Mouse (Mus musculus): Measurements from ENCODE around the gene Nr1d2.
"Not testable (repeated sequence)": the region's sequence is repeated elsewhere in the genome, so short reads cannot be mapped to it uniquely, and the experiment has no call there.

The Nr1d2 gene

DNA sequence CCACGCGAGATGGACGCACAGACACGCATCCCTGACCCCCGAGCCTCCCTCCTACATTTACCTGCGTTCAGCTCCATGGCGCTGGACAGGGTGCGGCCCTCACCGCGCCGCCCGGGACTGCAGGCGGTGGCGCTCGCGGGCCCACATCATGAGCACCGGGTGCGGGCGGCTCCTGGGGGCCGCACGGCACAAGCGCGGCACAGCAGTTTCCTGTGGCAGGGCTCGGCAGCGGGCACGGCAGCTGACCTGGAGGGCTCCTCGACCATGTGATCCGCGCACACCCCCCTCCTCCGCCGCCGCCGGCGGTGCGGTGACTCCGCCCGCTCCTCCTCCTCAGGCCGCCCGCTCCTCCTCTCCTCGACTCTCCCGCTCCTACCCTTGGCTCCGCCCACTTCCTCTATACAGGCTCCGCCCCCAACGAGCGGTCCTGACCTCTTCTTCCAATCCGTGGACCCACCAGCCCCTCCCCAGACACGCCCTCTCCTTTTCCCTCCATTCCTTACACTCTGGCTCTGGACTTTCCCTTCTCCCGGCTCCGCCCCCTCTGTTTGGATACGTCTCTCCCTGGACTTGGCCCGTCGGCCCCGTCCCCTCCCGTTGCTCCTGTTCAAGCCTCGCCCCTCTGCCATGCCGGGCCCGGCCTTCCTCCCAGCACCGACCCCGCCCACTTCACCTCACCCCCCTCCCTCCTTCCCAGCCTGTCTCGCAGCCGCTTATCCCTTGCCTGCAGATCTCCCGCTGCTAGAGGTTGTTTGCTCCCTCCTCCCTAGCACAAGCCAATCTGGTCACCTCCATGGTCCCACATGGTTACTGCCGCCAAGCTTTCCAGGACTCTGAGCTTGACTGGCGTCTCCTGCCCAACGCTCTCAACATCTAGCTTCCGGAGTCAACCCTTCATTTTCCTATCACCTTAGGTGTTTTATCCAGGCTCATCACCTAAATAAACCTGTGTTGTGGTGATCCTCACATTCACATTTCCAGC is at the start of gene Nr1d2:
Gene Nr1d2 (minus strand): TSS at position 378 of the 982 bp plus-strand sequence.
- DNase-seq (ENCODE audit: low read depth, low spot score), result peak; percentile 98

DNA sequence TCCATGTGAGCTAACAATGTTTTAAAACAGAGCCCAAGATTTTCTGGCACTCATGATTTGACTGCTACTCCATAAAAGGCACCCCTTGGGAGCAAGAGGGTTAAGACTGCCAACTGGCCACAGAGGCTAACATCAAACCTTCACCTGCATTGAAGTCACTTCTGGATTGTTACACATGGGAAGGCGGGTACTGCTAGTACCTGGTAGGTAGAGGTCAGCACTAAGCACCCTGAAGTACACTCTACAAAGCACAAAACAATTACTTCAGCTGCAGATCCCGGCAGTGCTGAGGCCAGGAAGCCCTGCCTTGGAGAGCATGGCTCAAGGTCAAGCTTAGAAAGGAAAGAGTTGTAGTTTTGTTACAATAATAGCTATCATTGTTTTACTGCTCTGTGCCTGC is 48.5 kb upstream of the Nr1d2 start:
- DNase-seq (ENCODE audit: low read depth, low spot score), result peak; percentile 48

DNA sequence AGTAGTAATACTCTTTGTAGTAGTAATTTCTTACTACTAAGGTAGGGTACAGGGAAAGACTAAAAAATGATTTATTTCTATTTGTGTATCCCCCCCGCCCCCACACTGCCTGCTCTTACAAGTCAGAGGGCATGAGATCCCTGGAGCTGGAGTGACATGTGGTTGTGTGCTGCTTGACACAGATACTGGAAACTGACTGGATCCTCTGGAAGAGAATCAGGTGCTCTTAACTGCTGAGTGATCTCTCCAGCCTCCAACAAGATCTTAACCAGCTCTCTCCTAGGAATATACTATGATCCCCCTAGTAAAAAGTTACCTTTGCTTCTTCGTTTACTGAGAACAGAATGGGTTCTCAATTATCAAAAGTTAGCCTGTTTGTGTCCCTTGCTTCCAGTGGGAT is 47.5 kb upstream of the Nr1d2 start:
- no peak for DNase-seq (ENCODE audit: low read depth, low spot score)

DNA sequence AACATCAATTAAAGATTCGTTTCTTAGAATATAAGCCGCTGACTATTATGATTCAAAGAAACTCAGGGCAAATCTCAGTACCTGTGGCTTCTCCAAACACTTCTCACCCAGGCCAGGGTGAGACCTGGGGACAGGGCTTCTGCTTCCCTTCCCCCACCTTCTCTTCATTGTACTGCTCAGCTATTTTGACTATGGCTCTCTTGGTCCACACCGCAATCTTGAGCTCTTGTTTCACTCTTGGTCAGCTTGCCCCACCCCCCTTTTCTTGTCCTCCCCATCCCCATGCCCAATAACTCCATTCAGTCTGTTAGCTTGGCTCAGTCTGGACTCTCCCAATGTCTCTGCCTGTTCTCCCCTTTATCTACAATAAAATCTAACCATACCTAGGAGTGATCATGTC is 46.5 kb upstream of the Nr1d2 start:
- DNase-seq (ENCODE audit: low read depth, low spot score), result no peak

DNA sequence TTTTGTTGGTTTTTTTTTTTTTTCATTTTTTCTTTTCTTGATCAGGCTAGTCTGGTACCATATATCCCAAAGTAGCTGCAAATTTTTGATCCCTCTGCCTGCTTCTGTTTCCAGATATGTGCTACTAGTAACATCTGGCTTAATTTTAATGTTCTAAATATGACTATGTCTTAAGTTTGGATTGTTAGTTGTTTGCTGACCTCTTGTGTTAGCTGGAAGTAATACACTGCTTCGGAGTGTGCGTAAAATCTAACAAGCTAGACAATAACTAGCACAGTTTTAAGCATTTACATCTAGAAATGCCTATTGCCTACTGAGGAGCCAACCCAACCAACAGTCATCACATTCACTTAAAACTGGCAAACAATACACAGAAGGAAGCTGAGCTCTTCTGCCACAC is 45.7 kb upstream of the Nr1d2 start:
- peak; percentile 41 for DNase-seq (ENCODE audit: low read depth, low spot score)

DNA sequence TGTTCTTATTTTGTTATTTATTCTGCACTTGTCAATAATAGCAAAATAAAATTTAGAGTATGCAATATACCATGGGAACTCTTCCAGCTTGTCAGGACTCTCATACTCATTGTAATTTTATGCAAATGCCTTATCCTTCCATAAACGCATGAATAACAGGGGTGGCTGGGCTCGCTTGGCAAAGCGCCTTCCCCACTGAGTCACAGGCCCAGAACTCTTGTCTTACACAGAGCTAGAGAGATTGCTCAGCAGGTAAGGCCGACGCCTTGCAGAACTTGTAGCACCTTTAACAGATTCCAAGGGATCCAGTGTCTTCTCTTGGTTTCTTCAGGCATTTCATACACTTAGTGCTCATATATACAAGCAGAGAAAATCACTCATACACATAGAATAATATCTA is 41.4 kb upstream of the Nr1d2 start:
- DNase-seq (ENCODE audit: low read depth, low spot score), result no peak

DNA sequence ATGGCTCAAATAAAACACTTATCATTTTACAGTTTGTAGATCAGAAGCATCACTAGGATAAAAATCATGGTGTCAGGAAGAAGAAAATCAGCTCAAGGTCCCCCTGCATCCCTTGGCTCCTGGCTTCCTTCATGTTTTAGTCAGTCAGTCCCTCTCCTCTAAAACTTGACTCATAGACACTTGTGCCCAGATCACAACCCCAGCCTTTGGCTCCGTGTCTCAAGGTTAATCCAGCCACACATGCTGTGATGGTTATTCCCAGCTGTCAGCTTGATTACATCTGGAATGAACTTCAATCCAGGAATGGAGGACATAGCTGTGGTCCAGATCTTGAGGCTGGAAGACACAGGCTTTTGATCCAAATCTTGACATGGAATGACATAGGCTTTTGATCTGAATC is 35.6 kb upstream of the Nr1d2 start:
- no peak for DNase-seq (ENCODE audit: low read depth, low spot score)

DNA sequence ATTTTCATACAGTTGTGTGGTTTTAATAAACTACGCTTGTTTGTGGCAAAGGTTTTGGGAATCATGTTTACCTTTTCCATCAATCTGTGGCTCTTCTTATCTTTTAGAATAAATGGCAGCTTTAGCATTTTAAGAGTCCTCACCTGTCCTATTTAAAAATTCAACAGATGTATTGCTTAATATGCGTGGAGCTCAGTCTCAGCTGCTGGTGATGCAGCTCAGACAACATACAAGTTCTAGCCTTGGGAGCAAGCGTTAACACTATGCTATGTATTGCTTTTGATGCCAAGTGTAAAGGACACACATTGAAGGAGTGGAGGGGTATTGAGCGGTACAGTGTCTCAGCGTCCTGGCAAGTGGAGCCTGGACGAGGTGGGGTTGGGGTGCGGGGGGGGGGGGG is 32.7 kb upstream of the Nr1d2 start:
- peak; percentile 51 for DNase-seq (ENCODE audit: low read depth, low spot score)

DNA sequence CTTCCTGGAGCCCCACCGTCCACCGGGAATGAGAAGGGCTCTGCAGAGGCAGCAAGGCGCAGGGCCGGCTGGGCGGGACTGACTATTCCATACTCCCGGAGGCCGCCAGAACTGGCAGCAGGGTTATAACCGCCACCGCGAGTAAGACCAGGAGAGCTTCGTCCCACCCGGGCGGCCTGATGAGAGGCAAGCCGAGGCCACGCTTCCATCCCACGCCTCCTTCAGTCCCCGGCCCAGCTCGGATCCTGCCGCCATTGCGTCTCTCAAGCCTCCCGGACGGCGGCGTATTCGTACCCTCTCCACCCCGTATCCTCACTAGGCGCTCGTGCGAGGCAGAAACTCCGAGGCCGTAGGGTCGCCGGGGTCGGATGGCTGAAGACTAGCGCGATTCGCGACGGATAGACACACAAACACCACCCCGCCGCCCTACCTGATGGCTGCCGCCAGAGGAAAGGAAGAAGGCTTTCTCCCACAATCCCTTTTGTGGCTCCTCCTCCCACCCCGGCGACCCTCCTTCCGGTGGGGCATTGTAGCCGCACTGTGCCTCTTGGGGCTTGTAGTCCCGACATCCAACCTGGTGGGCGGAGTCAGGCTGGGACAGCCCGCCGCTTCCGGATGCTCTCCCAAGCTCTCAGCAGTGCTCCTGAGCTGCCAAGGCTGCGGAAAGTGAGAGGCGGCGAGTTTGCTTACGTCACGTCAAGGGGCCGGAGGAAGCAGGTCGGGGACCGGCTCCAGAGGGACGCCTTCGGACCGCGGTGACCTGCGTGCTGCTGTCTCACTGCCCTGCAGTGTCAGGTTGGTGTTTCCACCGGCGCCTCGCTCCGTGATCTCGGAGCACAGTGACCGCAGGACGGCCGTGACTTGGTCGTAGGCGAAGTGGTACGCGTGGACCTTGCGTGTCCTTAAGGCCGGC is 31.9 kb upstream of the Nr1d2 start, which contains the start of the genes Nkiras1 and Rpl15:
Gene Nkiras1 (plus strand): TSS at position 608 of the 913 bp plus-strand sequence.
Gene Rpl15 (minus strand): TSS at position 863 of the 913 bp plus-strand sequence.
- peak; percentile 99 for DNase-seq (ENCODE audit: low read depth, low spot score)

DNA sequence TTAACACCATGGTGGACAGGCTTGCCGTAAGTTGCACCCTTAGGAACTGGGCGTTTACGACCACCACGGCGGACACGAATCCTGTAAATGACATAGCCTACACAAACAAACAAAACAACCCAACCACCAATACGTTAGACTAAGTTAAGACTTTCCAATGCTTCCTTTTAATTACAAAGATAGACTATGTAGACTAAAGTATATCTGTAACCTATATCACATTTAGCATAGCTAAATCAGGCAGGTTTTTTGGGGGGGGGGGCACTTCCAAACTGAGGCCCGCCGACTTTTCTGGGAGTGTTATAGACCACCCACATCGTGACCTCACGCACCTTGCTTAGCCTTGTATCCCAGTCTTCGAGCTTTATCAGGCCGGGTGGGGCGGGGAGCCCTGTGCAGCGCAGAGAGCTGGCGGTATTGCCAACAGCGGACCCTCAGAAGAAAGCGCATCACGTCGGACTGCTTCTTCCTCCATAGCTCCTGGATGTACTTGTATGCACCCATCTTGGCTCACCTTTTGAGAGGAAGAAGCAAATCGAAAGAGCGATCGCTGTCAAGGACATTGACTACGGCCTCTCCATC is 31.1 kb upstream of the Nr1d2 start:
- not testable (repeated sequence) for DNase-seq (ENCODE audit: low read depth, low spot score)

DNA sequence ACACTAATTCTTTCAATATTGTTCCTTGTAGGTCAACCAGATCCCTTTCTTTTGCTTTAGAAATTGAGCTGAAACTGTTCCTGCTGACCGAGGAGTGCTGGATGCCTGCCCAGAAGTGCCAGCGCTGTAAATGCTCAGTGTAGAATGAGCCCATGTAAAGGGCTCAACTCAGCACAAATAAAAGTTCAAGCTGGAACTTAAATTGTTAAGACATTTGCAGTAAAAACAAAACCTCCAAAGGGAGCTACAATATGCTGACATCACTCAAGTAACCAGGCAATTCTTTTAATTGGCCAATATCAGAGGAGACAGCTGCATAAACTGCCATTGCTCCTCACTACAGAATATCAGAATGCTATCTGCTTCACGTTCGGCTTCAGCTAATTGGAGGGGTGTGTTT is 24.5 kb upstream of the Nr1d2 start:
- no peak for DNase-seq (ENCODE audit: low read depth, low spot score)

DNA sequence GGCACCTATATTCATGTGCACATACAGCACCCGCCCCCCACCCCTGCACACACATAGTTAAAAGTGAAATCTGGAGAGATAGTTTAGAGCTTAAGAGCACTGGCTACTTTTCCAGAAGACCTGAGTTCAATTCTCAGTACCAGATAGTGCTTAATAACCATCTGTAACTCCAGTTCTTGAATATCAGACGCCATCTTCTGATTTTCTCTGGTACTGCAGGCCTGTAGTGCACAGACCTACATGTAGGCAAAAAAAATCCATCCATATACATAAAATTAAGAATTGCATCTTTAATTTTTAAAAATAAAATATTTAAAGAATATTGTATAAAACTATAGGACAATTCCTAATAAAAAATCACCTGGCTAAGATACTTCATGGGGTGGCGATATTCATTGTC is 22.3 kb upstream of the Nr1d2 start:
- no peak for DNase-seq (ENCODE audit: low read depth, low spot score)

DNA sequence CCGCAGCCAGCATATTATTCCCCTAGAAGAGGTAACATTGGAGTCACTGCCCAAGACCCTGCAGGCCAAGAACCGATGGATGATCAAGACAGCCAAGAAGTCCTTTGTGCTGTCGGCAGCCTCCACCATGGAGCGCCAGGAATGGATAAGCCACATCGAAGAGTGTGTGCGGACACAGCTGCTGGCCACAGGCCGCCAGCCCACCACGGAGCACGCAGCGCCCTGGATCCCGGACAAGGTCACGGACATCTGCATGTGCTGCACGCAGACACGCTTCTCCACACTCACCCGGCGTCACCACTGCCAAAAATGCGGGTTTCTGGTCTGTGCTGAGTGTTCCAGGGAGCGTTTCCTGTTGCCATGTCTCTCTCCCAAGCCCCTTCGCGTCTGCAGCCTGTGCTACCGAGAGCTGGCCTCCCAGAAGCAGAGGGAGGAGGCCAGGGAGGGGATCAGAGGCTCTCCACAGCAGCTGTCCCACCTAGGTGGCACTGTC is 3.8 kb upstream of the Nr1d2 start:
- no peak for DNase-seq (ENCODE audit: low read depth, low spot score)

DNA sequence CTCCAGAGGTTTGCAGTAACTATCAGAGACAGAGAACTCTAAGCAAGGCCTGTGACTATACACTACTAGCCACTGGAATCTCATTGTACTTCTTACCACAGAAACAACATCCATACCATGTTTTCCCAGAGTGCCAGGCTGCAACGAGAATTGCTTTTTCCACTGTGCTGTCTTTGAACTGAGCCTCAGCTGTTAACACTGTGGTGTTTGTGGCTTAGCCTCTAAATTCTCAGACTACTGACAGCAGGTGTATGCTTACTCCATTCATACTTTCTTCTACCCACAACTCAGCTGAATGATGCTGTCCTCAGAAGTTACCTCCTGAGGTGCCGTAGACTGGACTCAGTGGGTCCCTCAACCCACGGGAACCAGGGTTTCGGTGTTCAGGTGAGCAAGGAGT is 2.9 kb upstream of the Nr1d2 start:
- DNase-seq (ENCODE audit: low read depth, low spot score), result no peak

DNA sequence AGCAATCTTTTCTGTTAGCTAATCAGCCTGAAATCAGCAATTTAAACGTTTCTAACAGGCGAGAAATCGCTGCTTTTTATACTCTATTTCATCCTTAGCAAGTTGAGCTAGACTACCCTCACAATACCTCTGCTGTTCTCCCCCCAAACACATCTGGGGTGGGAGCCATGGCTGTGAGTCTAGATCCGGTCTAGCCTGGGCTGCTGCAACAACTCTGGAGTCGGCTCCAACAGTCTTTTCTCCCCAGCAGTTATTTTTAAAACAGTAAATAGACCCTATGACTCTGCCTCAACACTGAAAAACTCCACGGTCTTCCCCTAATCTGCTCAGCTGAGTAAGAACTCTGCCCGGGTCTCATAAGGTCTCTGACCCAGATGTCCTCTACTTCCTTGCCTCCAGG is 1.2 kb upstream of the Nr1d2 start:
- DNase-seq (ENCODE audit: low read depth, low spot score), result no peak

DNA sequence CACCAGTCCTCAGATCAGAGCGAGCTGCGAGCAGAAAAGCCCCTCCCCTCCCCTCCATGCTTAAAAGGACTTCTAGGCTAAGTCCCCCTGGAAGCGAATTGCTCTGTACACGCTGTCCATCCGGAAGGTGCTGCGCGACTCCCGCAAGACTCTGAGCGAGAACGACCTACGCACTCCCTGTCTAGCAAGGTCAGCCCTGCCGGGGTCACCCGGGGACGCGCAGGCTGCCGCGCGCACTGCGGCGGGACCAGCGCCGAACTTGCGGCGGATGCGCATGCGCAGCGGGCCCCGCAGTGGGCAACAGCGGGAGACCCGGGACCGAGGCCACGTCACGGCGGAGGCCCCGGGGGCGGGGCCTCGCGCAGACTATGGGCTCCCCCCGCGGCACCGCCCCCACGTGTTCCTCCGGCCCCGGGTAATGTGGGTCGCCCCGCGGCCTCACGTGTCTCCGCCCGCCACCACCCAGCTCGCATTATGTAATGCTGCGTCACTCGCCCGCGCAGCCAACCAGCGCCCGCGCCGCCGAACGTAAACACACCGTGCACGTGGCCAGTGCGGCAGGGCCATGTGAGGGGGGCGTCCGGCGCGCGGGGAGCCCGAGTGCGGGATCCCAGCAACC is 687 bp downstream of the Nr1d2 start:
- DNase-seq (ENCODE audit: low read depth, low spot score), result peak; percentile 99

DNA sequence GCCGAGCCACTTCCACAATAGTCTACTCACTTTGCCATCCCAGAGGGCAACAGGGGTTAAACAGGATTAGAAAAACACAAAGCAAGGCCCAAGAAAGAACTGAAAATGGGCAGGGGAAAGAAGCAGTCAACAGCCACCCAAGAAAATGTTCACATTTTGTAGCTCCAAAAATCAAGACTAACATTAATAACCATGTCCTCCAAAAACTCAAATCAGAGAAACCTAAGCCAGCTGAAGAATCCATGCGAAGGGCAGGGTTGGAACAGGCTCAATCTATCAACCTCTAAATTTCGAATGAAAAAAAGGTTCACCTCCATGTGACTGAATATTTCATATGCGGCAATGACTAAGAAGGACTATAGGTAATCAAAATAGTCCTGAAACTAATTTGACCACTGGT is 1.5 kb downstream of the Nr1d2 start:
- DNase-seq (ENCODE audit: low read depth, low spot score), result no peak

DNA sequence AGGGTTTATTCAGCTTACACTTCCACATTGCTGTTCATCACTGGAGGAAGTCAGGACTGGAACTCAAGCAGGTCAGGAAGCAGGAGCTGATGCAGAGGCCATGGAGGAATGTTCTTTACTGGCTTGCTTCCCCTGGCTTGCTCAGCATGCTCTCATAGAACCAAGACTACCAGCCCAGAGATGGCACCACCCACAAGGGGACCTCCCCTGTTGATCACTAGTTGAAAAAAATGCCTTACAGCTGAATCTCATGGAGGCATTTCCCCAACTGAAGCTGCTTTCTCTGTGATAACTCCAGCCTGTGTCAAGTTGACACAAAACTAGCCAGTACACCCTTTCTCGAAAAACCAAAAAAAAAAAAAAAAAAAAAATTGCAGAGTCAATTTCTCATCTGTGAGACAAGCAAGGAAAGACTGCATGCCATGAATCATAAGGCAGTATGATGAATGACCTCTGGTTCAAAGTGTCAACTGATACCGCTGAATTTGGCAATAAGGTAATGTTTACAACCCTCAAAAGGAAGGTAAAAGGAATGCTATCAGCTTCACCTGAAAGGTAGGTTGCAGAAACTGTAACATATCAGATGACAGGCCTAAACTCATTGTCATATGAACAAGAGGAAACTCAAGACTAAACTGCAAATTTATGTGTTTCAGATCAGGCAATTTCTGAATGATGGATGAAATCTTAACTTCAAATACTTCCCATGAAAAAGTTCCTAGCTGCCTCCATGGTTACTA is 2.3 kb downstream of the Nr1d2 start:
- not testable (repeated sequence) for DNase-seq (ENCODE audit: low read depth, low spot score)

DNA sequence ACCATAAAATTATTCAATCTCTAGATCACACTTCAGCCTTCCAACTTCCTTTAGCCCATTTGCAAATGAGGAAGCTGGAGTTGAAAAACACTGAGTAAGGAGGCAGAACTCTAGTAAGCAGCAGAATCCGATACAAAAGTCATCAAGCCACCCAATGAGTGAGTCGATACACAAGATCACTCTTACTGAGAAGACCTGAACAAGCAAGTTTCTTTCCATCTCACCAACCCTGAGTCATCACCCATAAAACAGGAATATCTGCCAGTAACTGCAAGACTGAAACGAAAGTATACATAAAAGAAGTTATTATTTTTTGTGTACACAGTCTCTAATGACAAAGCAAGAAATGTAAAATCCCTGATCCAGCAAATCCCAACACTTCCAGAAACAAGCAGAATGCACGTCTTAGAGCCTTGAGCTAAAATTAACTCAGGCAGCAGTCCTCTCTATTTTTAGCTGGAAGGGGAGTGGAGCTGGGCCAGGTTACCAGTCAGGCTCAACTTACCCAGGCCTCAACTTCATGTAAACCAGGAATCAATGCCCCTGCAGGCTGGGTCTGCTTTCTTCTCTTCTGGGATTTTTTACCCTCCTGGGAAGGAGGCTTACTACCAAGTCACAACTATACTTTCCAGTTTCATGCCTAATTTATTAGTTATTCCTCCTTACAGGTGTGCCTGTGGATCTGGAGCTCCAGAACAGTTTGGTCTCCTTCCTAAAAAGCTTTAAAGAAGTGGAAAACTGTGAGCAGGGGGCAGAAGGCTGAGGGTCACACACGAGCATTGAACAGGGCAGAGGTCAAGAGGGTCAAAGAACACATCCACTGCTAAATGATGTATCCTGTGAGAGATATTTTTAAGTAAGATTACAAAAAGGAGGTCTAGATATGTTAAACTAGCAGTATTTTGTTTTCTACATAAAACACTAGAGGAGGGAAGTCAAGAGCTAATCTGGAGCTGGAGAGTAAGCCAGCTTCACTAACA is 4.7 kb downstream of the Nr1d2 start:
- DNase-seq (ENCODE audit: low read depth, low spot score), result no peak

Measured in A20 (cell line).